Mouse (Mus musculus) stomach, postnatal 0 days (tissue): Measurements from ENCODE around the gene Bcas3.

Source experiments
- CTCF ChIP-seq: IDR thresholded peaks from 2 replicates; pipeline ENCODE4 v1.5.1; 2016; ENCODE audit warnings: antibody characterized with exemption, low read depth, mild to moderate bottlenecking, moderate library complexity
- EP300 ChIP-seq: optimal IDR thresholded peaks from 2 replicates; pipeline ENCODE3; 2016; ENCODE audit warnings: antibody characterized with exemption

DNA sequence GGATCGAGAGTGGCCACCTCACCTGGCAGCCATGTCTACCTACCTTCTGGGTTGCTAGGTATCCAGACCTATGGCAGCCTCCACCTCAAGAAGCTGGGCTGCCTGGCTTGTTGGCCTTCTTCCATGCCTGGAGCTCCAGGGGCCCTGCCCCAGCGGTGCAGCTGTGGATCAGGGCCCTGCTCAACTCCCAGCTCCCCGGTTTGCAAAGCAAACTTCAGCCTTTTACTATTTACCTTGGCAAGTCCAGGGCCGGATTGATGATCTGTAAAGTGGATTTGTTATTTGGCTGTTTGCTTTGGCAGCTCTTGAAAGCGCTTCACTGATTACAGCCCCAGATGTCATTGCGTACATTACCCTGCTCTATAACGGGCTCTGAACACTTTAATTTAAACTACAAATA lies 422.5 kb downstream of the Bcas3 start:
- TF ChIP-seq CTCF: no peak
- no peak for TF ChIP-seq EP300
